Mouse (Mus musculus): ENCODE measurements at regions not wholly inside any gene's neighbourhood (a gene's known extent, or its start where the extent isn't known, plus 50 kb on each side); places are given as distances from the start of the nearest gene placed in this dataset.

- no peak for DNase-seq (ENCODE audit: low spot score in 2 of 2)
Measured at GRCm38 (mm10) chr16:68017672-68018071, 397.0 kb upstream of the Cadm2 start.

- DNase-seq (ENCODE audit: low spot score in 2 of 2): no peak
Measured at GRCm38 (mm10) chr16:67989671-67990070, 369.0 kb upstream of the Cadm2 start.

- no peak for DNase-seq (ENCODE audit: low spot score in 2 of 2)
Measured at GRCm38 (mm10) chr16:67976565-67976964, 355.9 kb upstream of the Cadm2 start.

- DNase-seq (ENCODE audit: low spot score in 2 of 2): peak; percentile 15 to 17
Measured at GRCm38 (mm10) chr16:67968311-67969145, 347.8 kb upstream of the Cadm2 start.

- no peak for DNase-seq (ENCODE audit: low spot score in 2 of 2)
Measured at GRCm38 (mm10) chr16:67949112-67949511, 328.4 kb upstream of the Cadm2 start.

- DNase-seq (ENCODE audit: low spot score in 2 of 2): no peak
Measured at GRCm38 (mm10) chr16:67944406-67944805, 323.7 kb upstream of the Cadm2 start.

- no peak for DNase-seq (ENCODE audit: low spot score in 2 of 2)
Measured at GRCm38 (mm10) chr16:67919175-67919574, 298.5 kb upstream of the Cadm2 start.

GRCm38 (mm10) chr16:67871304-67872022 lies 250.8 kb upstream of the Cadm2 start:
- no peak for DNase-seq (ENCODE audit: low spot score in 2 of 2)

- peak; percentile 11 to 12 for DNase-seq (ENCODE audit: low spot score in 2 of 2)
Measured at GRCm38 (mm10) chr16:67850201-67850600, 229.5 kb upstream of the Cadm2 start.

GRCm38 (mm10) chr16:67844481-67844880 lies 223.8 kb upstream of the Cadm2 start:
- DNase-seq (ENCODE audit: low spot score in 2 of 2): no peak

- no peak for DNase-seq (ENCODE audit: low spot score in 2 of 2)
Measured at GRCm38 (mm10) chr16:67797236-67797635, 176.5 kb upstream of the Cadm2 start.

GRCm38 (mm10) chr16:67776091-67776490 lies 155.4 kb upstream of the Cadm2 start:
- peak in 1 of 2 experiments; percentile 16 for DNase-seq (ENCODE audit: low spot score in 2 of 2)

- DNase-seq (ENCODE audit: low spot score in 2 of 2): peak; percentile 19 to 26
Measured at GRCm38 (mm10) chr16:67769114-67769513, 148.4 kb upstream of the Cadm2 start.

GRCm38 (mm10) chr16:67735398-67735797 lies 114.7 kb upstream of the Cadm2 start:
- DNase-seq (ENCODE audit: low spot score in 2 of 2): no peak

- DNase-seq (ENCODE audit: low spot score in 2 of 2): no peak
Measured at GRCm38 (mm10) chr16:67698619-67699018, 77.9 kb upstream of the Cadm2 start.

Data from right cerebral cortex, adult 2 months (tissue).